Mouse (Mus musculus): ENCODE measurements at regions not wholly inside any gene's neighbourhood (a gene's known extent, or its start where the extent isn't known, plus 50 kb on each side); places are given as distances from the start of the nearest gene placed in this dataset.
"Not testable (repeated sequence)": the region's sequence is repeated elsewhere in the genome, so short reads cannot be mapped to it uniquely, and the experiment has no call there.

DNA sequence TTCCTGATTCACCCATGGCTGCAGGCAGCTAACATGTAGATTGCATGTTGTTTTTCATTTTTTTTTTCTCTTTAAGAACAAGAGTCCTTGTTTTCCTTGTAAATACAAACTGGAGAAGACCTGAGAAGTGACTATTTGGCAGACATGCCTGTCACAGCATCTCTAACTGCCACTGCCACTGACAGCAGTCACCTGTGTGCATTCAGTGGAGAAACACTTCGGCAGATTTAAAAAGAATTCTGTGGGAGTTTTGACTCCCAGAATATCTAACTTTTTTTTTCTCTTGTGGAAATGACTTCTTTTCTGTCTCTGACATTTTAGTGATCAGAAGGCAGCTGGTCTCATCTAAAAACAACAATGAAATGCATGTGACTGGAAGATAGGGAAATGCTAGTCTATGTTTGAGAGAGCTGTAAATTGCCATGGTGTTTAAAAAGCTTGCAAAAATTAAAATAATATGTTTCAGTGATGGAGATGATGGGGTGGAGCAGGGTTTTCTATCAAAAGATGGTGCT lies 526.0 kb upstream of the Agtr1b start:
- DNase-seq (ENCODE audit: low spot score in 2 of 2), result peak in 1 of 2 experiments; percentile 48

- no peak for DNase-seq (ENCODE audit: low spot score in 2 of 2)
These were observed 497.3 kb upstream of the Agtr1b start for GRCm38 (mm10) chr3:20864241-20864640.

- DNase-seq (ENCODE audit: low spot score in 2 of 2), result no peak
These were observed 464.1 kb upstream of the Agtr1b start for GRCm38 (mm10) chr3:20831038-20831437.

DNA sequence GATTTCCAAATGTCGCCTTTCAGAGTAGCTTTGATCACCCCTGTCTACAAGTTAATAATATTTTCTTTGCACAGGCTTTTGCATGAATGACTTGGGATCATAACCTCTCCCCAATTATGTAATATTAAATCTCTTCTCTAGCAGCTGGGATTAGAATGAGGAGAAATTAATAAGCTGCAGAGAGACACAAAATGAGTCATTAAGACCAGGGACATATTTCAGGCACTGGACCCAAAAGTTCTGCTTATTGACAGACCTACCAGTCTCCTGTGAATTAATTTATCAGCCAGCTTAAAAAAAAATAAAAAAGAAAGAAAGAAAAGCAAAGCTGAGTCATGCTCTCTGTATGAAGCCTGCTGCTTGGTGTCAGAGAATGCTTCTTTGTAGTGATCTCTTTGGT lies 462.4 kb upstream of the Agtr1b start:
- no peak for DNase-seq (ENCODE audit: low spot score in 2 of 2)

DNA sequence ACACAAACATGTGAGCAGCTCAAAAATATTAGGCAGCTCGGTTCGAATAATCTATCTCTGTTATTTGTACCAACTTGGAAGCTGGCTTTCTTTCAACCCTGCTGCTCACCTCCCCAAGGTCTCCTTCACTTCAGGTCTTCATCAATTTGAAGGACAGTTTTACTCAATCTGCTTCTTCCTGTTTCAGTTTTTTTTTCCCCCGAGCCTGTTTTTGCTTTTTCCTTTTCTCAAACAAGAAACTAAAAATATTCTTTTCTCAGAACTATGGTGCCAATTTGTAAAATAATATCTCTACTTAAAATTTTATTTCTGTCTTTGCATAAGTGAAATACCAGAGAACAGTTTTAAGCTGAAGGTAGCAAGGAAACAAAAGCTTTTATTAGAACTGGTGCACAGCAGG lies 461.8 kb upstream of the Agtr1b start:
- DNase-seq (ENCODE audit: low spot score in 2 of 2), result no peak

DNA sequence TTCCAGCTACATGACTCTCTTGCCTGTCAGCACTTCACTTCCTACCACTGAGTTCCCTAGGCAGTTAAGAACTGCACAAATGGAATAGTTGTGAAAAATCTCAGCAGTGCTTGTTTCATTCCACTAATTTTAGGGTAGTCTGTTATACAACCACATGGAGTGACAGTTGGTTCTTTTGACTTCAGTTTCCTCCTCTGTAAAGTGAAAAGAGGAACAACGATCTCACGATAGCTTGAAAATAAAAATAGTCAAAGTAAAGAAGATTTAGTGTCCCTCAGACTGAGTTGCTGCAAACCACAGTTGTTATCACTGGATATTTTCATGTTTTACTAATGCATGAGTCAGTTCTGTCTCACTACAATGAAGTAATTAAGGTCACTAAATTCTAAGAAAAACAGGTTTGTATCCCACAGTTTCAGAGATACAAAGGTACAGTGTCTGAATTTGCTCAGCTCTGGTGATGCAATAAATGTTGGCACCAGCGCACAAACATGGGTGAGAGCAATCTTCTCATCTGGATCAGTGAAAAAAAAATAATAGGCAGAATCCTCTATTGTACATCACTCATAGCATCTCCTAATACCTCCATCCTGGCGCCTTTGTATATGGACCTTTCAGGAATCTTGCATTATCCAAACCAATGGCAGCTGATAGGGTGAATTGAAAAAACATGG lies 458.8 kb upstream of the Agtr1b start:
- DNase-seq (ENCODE audit: low spot score in 2 of 2), result no peak

DNA sequence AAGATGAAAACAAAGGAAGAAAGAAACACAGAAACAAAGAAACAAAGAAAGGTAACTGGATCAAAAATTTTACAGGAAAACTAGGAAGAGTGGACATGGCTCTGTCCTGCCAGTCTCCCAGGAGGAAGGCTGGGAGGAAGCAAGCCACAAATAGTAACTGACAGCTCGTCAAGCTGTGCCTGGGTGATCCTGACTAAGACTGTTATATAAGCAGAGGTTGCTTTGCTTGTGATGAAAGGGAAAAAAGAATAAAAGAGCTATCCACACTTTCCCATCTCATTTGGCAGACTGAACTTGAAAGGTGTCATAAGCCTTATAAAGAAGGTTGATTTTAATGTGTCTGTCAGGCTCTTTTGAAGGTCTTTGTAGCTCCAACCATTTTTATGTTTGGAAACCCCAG lies 455.2 kb upstream of the Agtr1b start:
- DNase-seq (ENCODE audit: low spot score in 2 of 2), result peak; percentile 43 to 74

DNA sequence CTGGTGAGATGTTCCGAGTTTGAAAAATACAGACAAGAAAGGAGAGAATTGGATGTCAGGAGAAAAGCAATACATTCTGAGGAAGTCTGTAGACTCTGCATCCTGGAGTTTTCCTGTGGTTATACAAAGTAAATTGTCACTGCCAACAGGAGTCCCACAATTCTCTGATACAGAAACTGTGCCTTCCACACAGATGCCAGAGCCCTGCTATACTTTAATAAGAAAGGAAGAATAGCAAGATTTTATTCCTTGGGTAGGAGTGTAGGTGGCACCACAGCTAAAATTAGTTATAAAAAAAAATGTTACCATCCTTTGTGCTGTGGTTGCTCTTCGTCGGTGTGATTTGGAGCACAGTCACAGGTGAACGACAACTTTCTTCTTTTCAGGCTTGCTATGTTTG lies 454.7 kb upstream of the Agtr1b start:
- DNase-seq (ENCODE audit: low spot score in 2 of 2), result peak in 1 of 2 experiments; percentile 61

- DNase-seq (ENCODE audit: low spot score in 2 of 2), result no peak
These were observed 453.1 kb upstream of the Agtr1b start for GRCm38 (mm10) chr3:20820047-20820446.

DNA sequence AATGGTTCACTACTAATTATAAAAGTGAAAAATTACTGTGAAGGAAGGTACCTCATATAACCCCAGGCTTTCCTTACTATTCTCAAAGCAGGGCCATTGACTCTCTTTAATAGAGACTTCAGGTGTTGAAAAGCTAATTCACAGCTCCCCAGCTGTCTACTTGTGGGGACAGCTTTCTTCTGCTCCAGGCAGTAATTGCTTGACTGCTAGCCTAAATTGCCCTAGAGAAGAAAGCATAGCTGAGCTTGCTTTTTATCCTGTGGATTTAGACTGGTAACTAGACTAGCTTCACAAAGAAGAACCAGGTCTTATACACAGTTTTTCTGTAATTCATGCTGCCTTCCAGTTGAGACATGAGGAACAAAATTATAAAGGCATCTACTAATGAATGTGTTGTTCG lies 452.6 kb upstream of the Agtr1b start:
- no peak for DNase-seq (ENCODE audit: low spot score in 2 of 2)

GRCm38 (mm10) chr3:20816613-20817012 lies 449.6 kb upstream of the Agtr1b start:
- DNase-seq (ENCODE audit: low spot score in 2 of 2), result no peak

DNA sequence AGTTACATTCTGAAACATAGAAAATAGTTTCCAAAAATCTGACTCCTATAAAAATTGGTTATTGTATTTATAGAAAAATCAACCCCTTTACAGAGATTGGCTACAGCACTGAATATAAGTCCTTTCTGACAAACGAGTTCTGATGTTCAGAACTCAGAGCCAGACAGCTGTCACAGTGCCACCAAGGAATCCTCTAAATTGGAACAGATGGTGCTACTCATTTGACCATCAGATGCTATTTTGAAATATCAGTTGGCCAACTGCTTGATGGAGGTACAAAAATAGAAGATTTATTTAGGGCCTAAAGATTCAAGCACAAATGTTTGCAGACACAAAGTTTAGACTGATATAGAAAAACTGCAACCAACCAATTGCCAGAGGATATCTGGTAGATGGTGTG lies 427.3 kb upstream of the Agtr1b start:
- DNase-seq (ENCODE audit: low spot score in 2 of 2), result no peak

- DNase-seq (ENCODE audit: low spot score in 2 of 2), result no peak
These were observed 425.5 kb upstream of the Agtr1b start for GRCm38 (mm10) chr3:20792503-20792902.

DNA sequence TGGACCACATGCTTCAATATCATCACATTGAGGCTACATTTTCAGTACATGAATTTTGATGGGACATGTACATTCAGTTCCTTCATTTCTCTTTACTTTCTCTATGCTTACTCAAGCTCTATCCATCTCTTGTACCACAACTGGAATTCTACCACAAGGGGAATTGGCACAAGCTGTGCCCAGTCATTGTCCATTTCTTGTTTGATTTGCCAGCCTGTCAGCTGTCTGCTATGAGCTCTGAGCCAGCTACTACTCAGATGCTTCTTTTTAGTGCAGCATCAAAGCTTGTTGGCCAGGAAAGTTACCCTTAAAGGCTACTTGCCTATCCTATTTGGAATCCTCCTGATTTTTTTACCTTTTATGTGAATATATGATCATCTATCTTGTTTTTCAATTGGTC lies 410.9 kb upstream of the Agtr1b start:
- no peak for DNase-seq (ENCODE audit: low spot score in 2 of 2)

DNA sequence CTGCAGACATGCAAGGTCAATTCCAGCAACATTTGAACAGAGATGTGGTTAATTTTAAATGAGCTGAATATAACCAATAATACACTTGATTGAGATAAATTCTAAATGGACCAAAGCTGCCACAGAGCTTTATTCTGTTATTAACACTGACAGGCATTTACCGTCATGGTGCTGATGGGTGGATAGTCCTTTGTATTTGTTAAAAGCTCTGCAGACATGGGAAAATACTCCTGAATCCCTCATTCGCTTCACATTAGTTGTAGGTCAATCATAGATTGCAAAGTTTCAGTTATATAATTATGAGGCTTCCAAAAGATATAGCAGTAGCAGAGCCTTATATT lies 410.0 kb upstream of the Agtr1b start:
- no peak for DNase-seq (ENCODE audit: low spot score in 2 of 2)

- peak; percentile 13 to 48 for DNase-seq (ENCODE audit: low spot score in 2 of 2)
These were observed 409.4 kb upstream of the Agtr1b start for GRCm38 (mm10) chr3:20776128-20776963.

DNA sequence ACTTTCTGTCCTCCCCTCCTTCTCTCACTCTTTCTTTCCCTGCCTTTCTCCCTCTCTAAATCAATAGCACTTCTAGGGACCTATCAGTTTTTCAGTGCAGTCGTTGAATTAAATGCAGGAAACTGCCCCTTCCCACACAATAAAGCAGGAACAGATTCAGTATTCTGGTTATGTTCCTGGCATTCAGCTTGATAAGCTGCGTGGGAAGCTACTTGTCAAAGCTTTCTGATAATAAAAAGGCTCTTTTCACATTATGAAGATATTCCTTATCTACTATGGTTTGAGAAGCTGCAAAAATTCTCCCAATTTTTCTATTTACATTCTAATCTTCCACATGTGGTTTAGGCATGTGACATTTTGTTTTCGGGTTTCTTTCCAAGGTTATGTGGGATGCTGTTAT lies 367.3 kb upstream of the Agtr1b start:
- no peak for DNase-seq (ENCODE audit: low spot score in 2 of 2)

DNA sequence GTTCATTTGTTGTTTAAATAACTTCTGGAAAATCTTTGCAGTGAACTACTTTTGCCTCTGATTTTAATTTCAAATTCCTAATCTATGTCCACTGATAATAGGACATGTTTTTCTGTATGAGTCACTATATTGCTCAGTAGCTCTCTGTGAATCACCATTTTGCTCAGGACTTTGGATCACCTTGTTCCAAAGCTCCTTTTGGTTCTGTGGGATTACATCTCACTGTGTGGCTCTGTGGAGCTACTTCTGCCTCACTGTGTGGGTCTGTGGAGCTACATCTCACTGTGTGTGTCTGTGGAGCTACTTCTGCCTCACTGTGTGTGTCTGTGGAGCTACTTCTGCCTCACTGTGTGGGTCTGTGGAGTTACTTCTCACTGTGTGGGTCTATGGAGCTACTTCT lies 365.0 kb upstream of the Agtr1b start:
- DNase-seq (ENCODE audit: low spot score in 2 of 2), result no peak

GRCm38 (mm10) chr3:20730481-20730880 lies 363.5 kb upstream of the Agtr1b start:
- no peak for DNase-seq (ENCODE audit: low spot score in 2 of 2)

DNA sequence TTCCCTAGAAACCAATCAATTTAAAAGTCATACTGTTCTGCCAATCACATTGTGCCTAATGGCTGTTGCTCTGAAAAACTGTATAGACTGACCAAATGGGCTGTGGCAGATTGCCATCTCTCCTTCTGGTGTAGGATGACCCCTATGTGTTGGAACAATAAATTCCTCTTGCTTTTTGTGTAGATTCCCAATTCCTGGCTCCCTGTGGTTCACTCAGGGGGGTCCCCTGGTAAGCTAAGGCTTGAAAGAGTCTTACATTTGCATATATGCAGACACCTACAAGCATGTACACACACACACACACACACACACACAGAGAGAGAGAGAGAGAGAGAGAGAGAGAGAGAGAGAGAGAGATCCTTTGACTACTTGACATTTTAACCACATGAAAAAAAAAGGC lies 362.8 kb upstream of the Agtr1b start:
- not testable (repeated sequence) for DNase-seq (ENCODE audit: low spot score in 2 of 2)

DNA sequence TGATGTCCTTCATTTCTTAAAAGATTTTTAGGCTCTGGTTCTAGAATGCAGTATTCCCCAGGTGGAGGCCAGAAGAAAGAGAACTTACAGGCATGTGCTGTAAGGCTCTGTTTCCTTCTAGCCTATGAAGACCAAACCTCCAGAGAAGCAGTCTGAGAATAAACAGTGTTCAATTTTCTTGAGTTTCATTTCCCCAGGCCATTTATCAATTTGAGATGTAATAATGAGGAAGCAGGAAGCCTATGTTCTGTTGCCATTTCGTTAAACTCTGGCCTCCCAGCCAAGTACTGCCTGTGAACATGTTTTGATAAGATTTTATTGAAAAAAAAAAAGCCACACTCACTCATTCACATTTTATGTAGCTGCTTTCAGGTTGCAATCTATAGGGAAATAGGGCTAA lies 347.7 kb upstream of the Agtr1b start:
- DNase-seq (ENCODE audit: low spot score in 2 of 2), result no peak

- DNase-seq (ENCODE audit: low spot score in 2 of 2), result no peak
These were observed 342.7 kb upstream of the Agtr1b start for GRCm38 (mm10) chr3:20709661-20710060.

DNA sequence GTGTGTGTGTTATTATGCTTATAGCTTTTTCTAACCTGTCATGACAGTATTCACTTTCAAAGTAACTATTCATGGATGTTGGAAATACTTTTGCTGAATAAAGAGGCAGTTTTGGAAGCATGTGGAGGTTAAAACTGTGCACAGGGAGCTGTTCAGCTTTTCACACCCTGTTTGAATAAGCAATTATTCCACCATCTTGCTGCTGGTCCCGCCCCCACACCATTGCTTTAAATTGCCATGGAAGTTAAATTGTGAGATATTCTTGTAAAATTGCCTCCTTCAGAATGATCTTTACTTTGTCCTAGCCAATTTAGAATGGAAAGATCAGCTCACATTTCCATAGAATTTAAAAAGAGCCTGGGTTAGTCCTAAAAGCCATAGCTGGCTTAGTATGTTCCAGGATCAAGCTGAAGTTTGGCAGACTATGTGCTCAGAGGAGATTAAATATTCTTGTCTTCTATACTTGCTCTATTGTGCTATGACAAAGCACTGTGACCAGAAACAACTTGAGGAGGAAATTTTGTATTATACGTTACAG lies 328.4 kb upstream of the Agtr1b start:
- peak; percentile 63 to 82 for DNase-seq (ENCODE audit: low spot score in 2 of 2)
